Mouse (Mus musculus) hindbrain, embryonic 13.5 days (tissue): ENCODE results near the gene Alcam. TPM values are rescaled to one million over a fixed set of nuclear protein-coding genes. Genes with fewer than 3 reads are reported as not detected.

Experiments
- ATAC-seq: fragments of 200-750 bp; cut with Nextera tagmentation; 2 replicates; pipeline ENCODE4 v1.8.0; 2017; ENCODE audit warnings: moderate TSS enrichment; ENCODE audit not compliant: low FRiP score
- H3K27ac ChIP-seq: fragments of 300-500 bp; sonication (generic); 2 replicates; pipeline ENCODE4 v1.5.1; 2015; ENCODE audit warnings: inconsistent platforms, mild to moderate bottlenecking, moderate library complexity
- H3K27me3 ChIP-seq: fragments of 300-500 bp; sonication (generic); 2 replicates; pipeline ENCODE4 v1.6.1; 2015; ENCODE audit warnings: mild to moderate bottlenecking, inconsistent platforms
- H3K36me3 ChIP-seq: fragments of 300-500 bp; sonication (generic); 2 replicates; pipeline ENCODE4 v1.6.1; 2015; ENCODE audit warnings: mild to moderate bottlenecking, inconsistent platforms
- H3K4me1 ChIP-seq: fragments of 300-500 bp; sonication (generic); replicated peaks from 2 replicates; pipeline ENCODE4 v1.6.1; 2015; ENCODE audit warnings: inconsistent platforms
- H3K4me2 ChIP-seq: fragments of 300-500 bp; sonication (generic); 2 replicates; pipeline ENCODE4 v1.6.1; 2015; ENCODE audit warnings: inconsistent platforms, mild to moderate bottlenecking, moderate library complexity
- H3K4me3 ChIP-seq: fragments of 300-500 bp; sonication (generic); 2 replicates; pipeline ENCODE4 v1.5.1; 2015; ENCODE audit warnings: mild to moderate bottlenecking, inconsistent platforms
- H3K9ac ChIP-seq: fragments of 300-500 bp; sonication (generic); 2 replicates; pipeline ENCODE4 v1.6.1; 2015; ENCODE audit warnings: mild to moderate bottlenecking, inconsistent platforms
- H3K9me3 ChIP-seq: fragments of 300-500 bp; sonication (generic); 2 replicates; pipeline ENCODE4 v1.6.1; 2016; ENCODE audit warnings: inconsistent platforms
- WGBS: fragments of 180-500 bp; shearing (Covaris S2); methylation state at CpG from one replicate; pipeline ENCODE4 v1.1.7; 2015; 5-methylcytosine and 5-hydroxymethylcytosine counted together
- polyA plus RNA-seq: library from polyadenylated mRNA; unstranded; fragments of >200 nt; fragmentation: Nextera tagmentation; extraction: Ambion mirVana; gene quantifications from 2 replicates; pipeline ENCODE4 v1.2.1, GENCODE M21; 2015

Gene Alcam
- polyA plus RNA-seq, 1 experiment from 2014 or later, result 18.6 TPM

DNA sequence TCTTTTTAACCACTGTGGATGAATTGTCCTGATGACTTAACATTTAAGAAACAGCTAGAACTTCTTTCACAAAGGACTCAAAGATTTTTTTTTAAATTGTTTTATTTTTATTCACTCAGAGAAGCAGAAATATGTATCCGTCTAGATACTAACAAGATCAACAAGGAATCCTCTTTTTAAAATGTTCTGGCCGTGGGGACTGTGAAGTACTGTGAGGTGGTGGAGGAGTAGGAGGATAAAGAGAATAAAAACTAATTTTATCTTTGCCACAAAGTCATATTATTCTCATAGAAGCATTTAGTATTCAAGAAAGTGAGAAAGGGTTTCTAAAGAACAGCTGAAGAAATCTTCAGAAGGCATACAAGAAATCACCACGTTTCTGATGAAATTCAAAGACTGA is 54.8 kb downstream of the Alcam start:
- no peak for ATAC-seq
- Histone ChIP-seq H3K4me3 (no peak overlapping the region), H3K4me1 (no peaks in the 10 kb centered on the region), H3K4me2 (no peak overlapping the region), H3K9me3 (no peaks in the 10 kb centered on the region), H3K27me3 (no peaks in the 10 kb centered on the region), H3K27ac (no peak overlapping the region), H3K36me3 (no peaks in the 10 kb centered on the region), H3K9ac (no peak overlapping the region)
- WGBS, result 94% methylated on average over 3 of the region's 3 CpGs

DNA sequence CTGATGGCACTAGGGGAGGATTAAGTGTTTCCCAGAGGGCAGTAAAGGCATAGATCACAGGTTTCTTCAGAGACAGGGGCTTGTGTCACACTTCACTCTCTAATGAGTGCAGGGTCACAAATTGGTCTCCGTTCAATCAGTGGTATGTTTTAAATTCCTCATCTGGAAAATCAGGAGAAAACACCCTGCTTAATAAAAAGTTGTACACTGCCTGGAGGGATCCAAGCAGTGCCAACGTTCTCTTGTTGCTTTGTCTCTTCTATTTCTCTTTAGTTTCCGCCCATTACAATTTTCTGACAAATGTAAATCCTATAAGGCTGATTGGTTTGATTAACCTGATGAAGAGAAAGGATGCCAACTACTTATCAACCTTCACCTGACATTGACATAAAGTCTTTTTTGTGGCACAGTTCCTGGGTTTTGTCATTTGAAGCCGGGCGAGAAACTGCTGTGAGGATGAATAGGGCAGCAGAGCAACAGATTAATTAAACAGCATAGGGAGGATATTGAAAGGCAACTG is 67.0 kb downstream of the Alcam start:
- Histone ChIP-seq H3K9ac (no peak overlapping the region), H3K4me2 (no peak overlapping the region), H3K27me3 (no peaks in the 10 kb centered on the region), H3K27ac (no peak overlapping the region), H3K36me3 (no peaks in the 10 kb centered on the region), H3K4me3 (no peak overlapping the region), H3K4me1 (peaks cover 8% of the 10 kb centered on the region; the same call in 1 of the 2 replicates), H3K9me3 (no peaks in the 10 kb centered on the region)
- 42% methylated on average over 5 of the region's 5 CpGs for WGBS
- ATAC-seq, result no peak

DNA sequence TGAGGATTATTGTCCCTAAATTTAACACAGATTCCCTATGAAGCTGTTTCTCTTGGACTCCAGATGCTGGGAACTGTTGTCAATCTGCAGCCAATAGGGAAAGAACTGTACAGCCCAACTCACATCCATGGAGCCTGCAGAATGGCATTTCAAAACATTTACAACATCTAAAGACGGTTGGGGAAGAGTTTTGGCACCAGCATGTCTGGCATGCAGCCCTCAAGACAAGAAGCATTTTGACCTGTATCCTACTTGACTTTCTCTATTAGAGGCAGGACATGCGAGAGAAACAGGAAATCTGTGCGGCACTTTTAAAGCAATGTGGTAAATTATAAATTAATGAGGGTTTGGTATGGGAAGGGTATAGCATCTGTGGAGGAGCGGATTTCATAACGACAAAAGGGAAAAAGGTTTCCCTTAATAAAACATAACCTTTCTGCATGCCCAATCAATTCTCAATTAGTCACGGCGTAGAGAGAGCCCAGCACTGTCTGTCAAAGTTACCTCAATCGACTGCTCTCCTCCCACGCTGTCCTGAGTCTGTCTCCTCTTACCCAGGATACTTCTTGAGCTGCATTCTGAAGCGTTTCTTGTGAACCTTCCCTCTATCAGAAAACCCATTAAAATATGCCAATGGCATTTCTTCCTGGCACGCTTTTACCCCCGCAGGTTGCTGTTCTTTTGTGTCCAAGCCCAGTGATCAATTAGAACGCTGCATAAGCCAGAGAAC is 70.3 kb downstream of the Alcam start:
- Histone ChIP-seq H3K27ac (no peak overlapping the region), H3K36me3 (no peaks in the 10 kb centered on the region), H3K9me3 (no peaks in the 10 kb centered on the region), H3K4me3 (no peak overlapping the region), H3K9ac (no peak overlapping the region), H3K27me3 (no peaks in the 10 kb centered on the region), H3K4me1 (peaks cover 8% of the 10 kb centered on the region; the same call in 1 of the 2 replicates), H3K4me2 (peak overlapping the region; percentile 15; the same call in 1 of the 2 replicates)
- ATAC-seq, result 0 out of 2 replicates have a peak, but pooled peaks have one; percentile 46
- WGBS, result 47% methylated on average over 13 of the region's 13 CpGs

DNA sequence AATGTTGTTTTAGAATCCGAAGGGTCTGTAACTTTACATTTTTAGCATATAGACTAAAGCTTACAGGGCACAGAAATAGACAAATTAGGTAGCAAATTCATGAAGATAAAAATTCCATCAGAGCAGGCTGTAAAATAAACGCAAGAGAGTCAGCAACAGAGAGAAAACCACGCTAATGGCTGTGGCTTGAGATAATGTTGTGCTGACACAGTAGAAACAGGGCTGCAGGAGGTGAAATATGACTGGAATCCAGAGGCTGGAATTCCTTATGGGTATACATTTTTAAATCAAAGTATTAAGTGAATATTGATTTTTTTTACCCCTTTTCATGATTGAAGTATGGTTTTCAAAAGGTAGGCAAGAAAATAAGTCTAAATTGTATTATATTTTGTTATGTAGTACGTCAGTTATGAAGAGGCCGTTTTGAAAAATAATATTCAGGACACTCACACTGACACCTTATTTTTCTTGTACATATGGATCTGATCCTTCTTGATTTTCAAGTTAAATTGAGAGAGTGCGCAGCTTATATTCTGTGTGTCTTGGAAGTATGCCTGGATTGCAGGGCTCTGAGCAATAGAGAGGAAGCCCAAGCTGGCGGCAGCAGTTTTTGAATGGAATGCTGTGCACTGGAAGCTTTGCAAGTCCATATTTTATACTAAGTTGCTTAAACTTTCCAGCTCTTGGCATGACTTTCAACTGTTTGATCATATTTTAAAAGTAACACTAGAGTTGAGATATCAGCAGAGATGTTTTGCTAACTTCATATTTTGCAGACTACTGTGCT is 74.9 kb downstream of the Alcam start:
- H3K27me3 ChIP-seq, result no peaks in the 10 kb centered on the region
- H3K4me3 ChIP-seq, result no peak overlapping the region
- WGBS, result 80% methylated on average over 7 of the region's 7 CpGs
- H3K9me3 ChIP-seq, result no peaks in the 10 kb centered on the region
- ATAC-seq, result no peak
- H3K4me1 ChIP-seq, result peaks cover 8% of the 10 kb centered on the region; the same call in 1 of the 2 replicates
- H3K9ac ChIP-seq, result no peak overlapping the region
- H3K27ac ChIP-seq, result no peak overlapping the region
- no peaks in the 10 kb centered on the region for H3K36me3 ChIP-seq
- no peak overlapping the region for H3K4me2 ChIP-seq

DNA sequence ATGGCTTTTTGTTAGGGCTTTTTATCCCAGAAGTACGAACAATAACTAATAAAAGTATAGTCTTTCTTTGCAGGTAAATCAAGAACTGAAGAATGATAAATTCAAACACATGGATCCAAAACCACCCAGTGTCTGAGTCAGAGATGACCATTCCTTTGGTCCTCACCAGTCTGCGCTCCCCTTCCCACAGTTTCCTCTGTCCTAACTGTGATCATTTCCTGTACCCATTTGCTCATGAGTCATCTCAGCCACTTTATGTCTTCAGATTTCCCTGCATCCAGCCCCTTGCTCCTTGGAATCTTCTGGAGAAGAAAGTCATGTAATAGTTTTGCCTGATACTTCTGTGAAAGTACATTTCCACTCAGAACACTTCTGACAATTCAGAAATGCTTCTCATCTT is 77.0 kb downstream of the Alcam start:
- Histone ChIP-seq H3K4me3 (no peak overlapping the region), H3K36me3 (no peaks in the 10 kb centered on the region), H3K4me2 (no peak overlapping the region), H3K9ac (no peak overlapping the region), H3K27me3 (no peaks in the 10 kb centered on the region), H3K4me1 (no peaks in the 10 kb centered on the region), H3K9me3 (no peaks in the 10 kb centered on the region), H3K27ac (no peak overlapping the region)
- ATAC-seq, result no peak
- whole genome bisulfite sequencing, result 93% methylated on average over 2 of the region's 2 CpGs

DNA sequence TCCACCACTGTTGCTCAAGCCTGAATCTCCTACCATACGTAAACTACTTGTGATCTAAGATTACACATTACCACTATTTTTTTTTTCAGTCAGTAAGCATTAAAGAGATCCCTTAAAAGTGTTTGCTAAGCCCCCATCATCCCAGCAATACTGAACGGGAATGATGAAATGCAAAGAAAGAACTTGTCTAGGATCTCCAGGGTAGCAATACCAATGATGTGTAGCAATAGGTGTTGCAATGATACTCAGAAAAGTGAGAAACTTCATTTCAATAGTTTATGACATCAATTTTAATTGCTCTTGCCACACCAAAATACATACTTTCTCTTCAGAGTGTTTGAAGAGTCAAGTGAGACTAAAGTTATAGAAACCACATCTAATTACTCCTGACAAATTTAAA is 81.9 kb downstream of the Alcam start:
- H3K4me3 ChIP-seq, result no peak overlapping the region
- H3K4me2 ChIP-seq, result no peak overlapping the region
- no peak overlapping the region for H3K27ac ChIP-seq
- no peaks in the 10 kb centered on the region for H3K9me3 ChIP-seq
- no peaks in the 10 kb centered on the region for H3K4me1 ChIP-seq
- H3K36me3 ChIP-seq, result no peaks in the 10 kb centered on the region
- 88% methylated on average over 2 of the region's 2 CpGs for WGBS
- H3K27me3 ChIP-seq, result no peaks in the 10 kb centered on the region
- no peak for ATAC-seq
- H3K9ac ChIP-seq, result no peak overlapping the region

DNA sequence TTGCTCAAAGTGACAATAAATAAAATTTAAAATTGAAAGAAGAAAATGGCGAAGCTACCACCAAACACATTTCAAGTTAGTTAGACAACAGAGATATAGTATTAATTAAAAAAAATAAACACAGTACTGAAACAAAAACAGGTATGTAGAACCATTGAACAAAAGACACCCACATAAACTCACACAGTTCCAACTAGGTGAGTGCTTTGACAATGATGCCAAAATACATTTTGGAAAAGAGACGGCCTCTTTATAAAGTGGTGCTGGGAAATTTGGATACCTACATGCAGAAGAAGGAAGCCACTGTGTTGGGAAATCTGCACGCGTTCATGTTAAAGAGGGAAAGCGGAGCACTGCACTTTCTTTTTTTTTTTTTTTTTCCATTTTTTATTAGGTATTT is 85.4 kb downstream of the Alcam start:
- Histone ChIP-seq H3K9ac (no peak overlapping the region), H3K36me3 (no peaks in the 10 kb centered on the region), H3K4me3 (no peak overlapping the region), H3K27ac (no peak overlapping the region), H3K4me1 (no peaks in the 10 kb centered on the region), H3K9me3 (no peaks in the 10 kb centered on the region), H3K4me2 (no peak overlapping the region), H3K27me3 (no peaks in the 10 kb centered on the region)
- WGBS, result 96% methylated on average over 5 of the region's 5 CpGs
- no peak for ATAC-seq

DNA sequence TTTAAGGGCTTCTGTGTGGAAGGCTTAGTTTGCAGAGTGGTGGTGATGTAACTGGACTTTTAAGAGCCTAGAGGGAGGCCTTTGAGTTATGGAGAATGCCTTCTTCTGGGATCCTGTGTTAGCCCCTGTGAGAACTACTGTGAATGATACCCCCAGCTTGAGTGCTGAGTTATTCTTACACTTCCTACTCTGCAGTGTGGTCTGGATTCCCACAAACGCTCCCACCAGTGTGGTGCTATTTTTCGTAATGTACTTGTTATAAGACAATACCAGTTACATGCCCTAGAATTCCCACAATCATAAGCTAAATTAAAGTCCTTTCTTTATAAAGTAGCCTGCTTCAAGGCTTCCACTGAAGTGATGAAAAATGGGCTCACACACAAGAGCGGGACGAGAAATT is 87.0 kb downstream of the Alcam start:
- Histone ChIP-seq H3K4me1 (no peaks in the 10 kb centered on the region), H3K27ac (no peak overlapping the region), H3K27me3 (no peaks in the 10 kb centered on the region), H3K4me2 (no peak overlapping the region), H3K36me3 (no peaks in the 10 kb centered on the region), H3K4me3 (no peak overlapping the region), H3K9ac (no peak overlapping the region), H3K9me3 (no peaks in the 10 kb centered on the region)
- ATAC-seq, result no peak
- 91% methylated on average over 4 of the region's 4 CpGs for WGBS

DNA sequence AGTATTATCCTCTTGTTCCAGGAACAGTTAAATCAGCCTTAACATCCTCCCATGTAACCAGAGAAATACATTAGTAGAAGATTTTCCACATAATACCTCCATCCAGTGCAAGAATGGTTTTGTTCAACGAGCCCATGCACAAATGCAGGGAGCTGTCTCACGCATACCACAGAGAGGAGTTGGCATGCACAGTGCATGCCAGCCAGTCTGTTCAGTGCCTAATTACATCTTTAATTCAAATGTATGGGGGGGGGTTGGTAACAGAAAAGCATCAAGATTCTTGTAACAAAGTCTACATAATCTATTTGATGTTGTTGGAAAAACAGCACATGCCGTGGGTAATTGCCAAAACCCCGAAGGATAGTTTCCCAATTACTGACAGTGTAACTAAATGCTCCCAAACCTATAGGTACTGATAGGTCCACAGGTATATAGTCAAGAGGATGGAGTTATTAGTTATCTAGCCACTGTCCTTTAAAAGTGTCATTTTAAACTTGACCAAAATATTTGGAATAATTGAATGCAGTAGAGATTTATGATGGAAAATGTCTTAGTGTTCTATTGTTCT is 89.8 kb downstream of the Alcam start:
- Histone ChIP-seq H3K27me3 (no peaks in the 10 kb centered on the region), H3K36me3 (no peaks in the 10 kb centered on the region), H3K4me2 (no peak overlapping the region), H3K4me1 (no peaks in the 10 kb centered on the region), H3K4me3 (no peak overlapping the region), H3K9me3 (no peaks in the 10 kb centered on the region), H3K27ac (no peak overlapping the region), H3K9ac (no peak overlapping the region)
- 0 out of 2 replicates have a peak, but pooled peaks have one; percentile 61 for ATAC-seq
- WGBS, result 77% methylated on average over 4 of the region's 4 CpGs

DNA sequence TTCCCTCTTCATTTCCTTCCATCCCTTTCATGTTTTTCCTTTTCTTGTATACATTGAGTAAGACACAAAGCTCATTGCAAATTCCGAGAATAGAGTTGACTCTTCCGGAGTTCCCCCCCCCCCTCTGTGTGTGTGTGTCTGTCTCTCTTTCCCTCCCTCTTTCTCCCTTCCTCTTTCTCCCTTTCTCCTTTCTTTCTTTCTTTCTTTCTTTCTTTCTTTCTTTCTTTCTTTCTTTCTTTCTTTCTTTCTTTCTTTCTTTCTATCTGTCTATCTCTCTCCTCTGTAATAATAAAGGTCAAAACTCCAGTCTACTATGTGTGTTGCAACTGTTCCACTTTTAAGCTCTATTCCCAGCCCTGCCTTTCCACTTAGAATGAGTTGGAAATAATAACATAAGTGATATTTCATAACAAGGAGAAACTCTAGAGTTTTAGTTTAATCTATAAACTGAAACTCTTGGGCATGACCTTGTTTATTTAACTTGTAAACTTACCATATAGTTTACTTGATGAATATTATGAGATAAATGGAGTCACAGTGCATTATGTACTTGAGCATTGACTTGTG is 110.3 kb downstream of the Alcam start:
- Histone ChIP-seq H3K9ac (no peak overlapping the region), H3K36me3 (no peaks in the 10 kb centered on the region), H3K4me2 (no peak overlapping the region), H3K4me3 (no peak overlapping the region), H3K27ac (no peak overlapping the region), H3K9me3 (no peaks in the 10 kb centered on the region), H3K27me3 (no peaks in the 10 kb centered on the region), H3K4me1 (no peaks in the 10 kb centered on the region)
- no peak for ATAC-seq
- 78% methylated on average over 2 of the region's 2 CpGs for WGBS

DNA sequence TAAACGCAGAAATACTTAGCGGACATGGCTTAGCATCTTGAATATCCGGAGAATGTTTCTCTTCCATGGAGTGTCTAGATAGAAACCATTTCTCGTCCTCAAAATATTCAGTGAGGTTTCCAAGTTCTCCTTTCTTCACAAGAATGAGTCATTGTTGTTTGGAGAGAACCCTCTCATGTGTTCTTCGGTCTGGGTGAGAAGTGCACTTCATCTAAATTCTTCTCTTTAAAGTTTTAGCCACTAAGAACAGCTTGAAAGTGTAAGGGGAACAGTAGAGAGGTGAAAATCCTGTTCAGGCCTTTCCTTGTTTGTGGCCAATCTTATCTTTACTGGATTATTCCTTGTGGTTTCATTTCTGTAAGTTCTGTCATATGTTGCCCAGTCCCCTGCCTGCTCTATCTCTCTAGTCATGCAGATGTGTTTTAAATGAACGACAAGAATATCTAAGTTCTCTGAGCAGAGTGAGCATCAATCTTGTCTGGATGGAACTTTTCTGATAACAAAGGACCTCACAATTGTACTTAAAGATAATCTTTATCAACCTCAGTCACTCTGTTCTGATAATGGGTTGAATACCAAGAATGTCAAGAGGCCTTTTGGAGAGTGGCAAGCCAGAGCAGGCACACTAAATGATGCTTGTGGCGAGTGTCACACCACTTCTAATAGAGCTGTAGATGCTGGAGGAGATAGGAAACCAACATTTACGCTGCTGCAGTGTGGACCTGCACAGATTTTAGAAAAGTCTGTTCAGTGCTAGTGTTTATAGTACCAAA is 111.0 kb downstream of the Alcam start:
- H3K36me3 ChIP-seq, result no peaks in the 10 kb centered on the region
- no peaks in the 10 kb centered on the region for H3K9me3 ChIP-seq
- H3K27me3 ChIP-seq, result no peaks in the 10 kb centered on the region
- H3K9ac ChIP-seq, result no peak overlapping the region
- no peak overlapping the region for H3K4me3 ChIP-seq
- no peaks in the 10 kb centered on the region for H3K4me1 ChIP-seq
- no peak for ATAC-seq
- WGBS, result 89% methylated on average over 8 of the region's 8 CpGs
- H3K27ac ChIP-seq, result no peak overlapping the region
- no peak overlapping the region for H3K4me2 ChIP-seq

DNA sequence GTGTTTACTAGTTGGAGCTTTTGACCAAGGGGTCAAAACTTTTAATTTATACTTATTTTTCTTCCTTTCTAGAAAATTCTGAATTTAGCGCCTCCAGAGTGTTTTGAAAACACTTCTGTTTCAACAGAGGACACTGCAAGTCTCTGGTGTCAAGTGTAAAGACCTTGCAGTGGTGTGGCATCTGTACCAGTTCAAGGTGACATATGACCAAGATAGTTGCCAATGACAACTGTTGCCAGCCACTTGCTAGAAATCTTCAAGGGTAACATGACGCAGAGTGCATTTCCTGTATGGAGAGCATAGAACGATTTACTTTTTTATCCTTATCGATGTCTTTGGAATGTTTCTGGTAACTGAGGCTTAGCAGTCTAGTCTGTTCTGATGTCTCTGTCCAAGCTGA is 119.8 kb downstream of the Alcam start:
- ATAC-seq, result no peak
- H3K4me1 ChIP-seq, result no peaks in the 10 kb centered on the region
- no peaks in the 10 kb centered on the region for H3K27me3 ChIP-seq
- no peaks in the 10 kb centered on the region for H3K36me3 ChIP-seq
- no peak overlapping the region for H3K4me2 ChIP-seq
- no peak overlapping the region for H3K27ac ChIP-seq
- 77% methylated on average over 4 of the region's 4 CpGs for WGBS
- H3K9me3 ChIP-seq, result no peaks in the 10 kb centered on the region
- H3K4me3 ChIP-seq, result no peak overlapping the region
- H3K9ac ChIP-seq, result no peak overlapping the region
